Mouse (Mus musculus) hindbrain, postnatal 0 days (tissue): ENCODE data around the gene Nedd4. TPM values are rescaled to one million over a fixed set of nuclear protein-coding genes. Genes with fewer than 3 reads are reported as not detected.

ENCODE experiments used
- ATAC-seq: fragments of 200-750 bp; cut with Nextera tagmentation; 2 replicates; pipeline ENCODE4 v1.8.0; 2017; ENCODE audit warnings: mild to moderate bottlenecking, moderate TSS enrichment, moderate library complexity
- DNase-seq: peaks from one replicate; pipeline ENCODE4 v3.0.0-alpha.2; 2015; ENCODE audit warnings: low spot score
- H3K27ac ChIP-seq: fragments of 300-500 bp; sonication (generic); 2 replicates; pipeline ENCODE4 v1.5.1; 2014; ENCODE audit warnings: mild to moderate bottlenecking
- H3K27me3 ChIP-seq: fragments of 300-500 bp; sonication (generic); 2 replicates; pipeline ENCODE4 v1.6.1; 2014; ENCODE audit warnings: low read length, mixed read lengths; ENCODE audit not compliant: insufficient read depth
- H3K36me3 ChIP-seq: fragments of 300-500 bp; sonication (generic); 2 replicates; pipeline ENCODE4 v1.6.1; 2014; ENCODE audit warnings: low read length, mixed read lengths; ENCODE audit not compliant: insufficient read depth
- H3K4me1 ChIP-seq: fragments of 300-500 bp; sonication (generic); 2 replicates; pipeline ENCODE4 v1.6.1; 2014; ENCODE audit warnings: antibody characterized with exemption, low read length, mixed read lengths; ENCODE audit not compliant: insufficient read depth
- H3K4me2 ChIP-seq: fragments of 300-500 bp; sonication (generic); 2 replicates; pipeline ENCODE4 v1.6.1; 2014; ENCODE audit warnings: low read depth, mild to moderate bottlenecking, low read length, moderate library complexity, mixed read lengths
- H3K4me3 ChIP-seq: fragments of 300-500 bp; sonication (generic); 2 replicates; pipeline ENCODE4 v1.5.1; 2014; ENCODE audit warnings: low read length
- H3K9ac ChIP-seq: fragments of 300-500 bp; sonication (generic); replicated peaks from 2 replicates; pipeline ENCODE4 v1.6.1; 2014; ENCODE audit warnings: mild to moderate bottlenecking, low read length, moderate library complexity, mixed read lengths
- H3K9me3 ChIP-seq: fragments of 300-500 bp; sonication (generic); 2 replicates; pipeline ENCODE4 v1.6.1; 2016; ENCODE audit warnings: low read length, mixed read lengths
- CTCF ChIP-seq: IDR thresholded peaks from 2 replicates; pipeline ENCODE4 v1.5.1; 2016; ENCODE audit warnings: antibody characterized with exemption, control low read depth, low read depth
- WGBS: fragments of 180-500 bp; shearing (Covaris S2); extraction: QIAGEN DNeasy Blood & Tissue Kit; methylation state at CpG from one replicate; pipeline ENCODE4 v1.1.7; 2014; 5-methylcytosine and 5-hydroxymethylcytosine counted together
- polyA plus RNA-seq: library from polyadenylated mRNA; unstranded; fragments of >200 nt; fragmentation: Nextera tagmentation; extraction: Ambion mirVana; gene quantifications from 2 replicates; pipeline ENCODE4 v1.2.1, GENCODE M21; 2015
- total RNA-seq: library from RNA; depleted of rRNA; stranded (reverse); fragments of >200 nt; gene quantifications from 2 replicates; pipeline ENCODE4 v1.2.3, GENCODE M21; 2014; rRNA removed

Gene Nedd4
- total and polyA plus RNA-seq, 2 experiments from 2014 or later = 356 to 393 TPM

GRCm38 (mm10) chr9:72791213-72791582, 129.1 kb downstream of the Nedd4 start:
- Histone ChIP-seq H3K27ac (no peak overlapping the region), H3K4me2 (peak overlapping the region; percentile 33; the same call in 1 of the 2 replicates), H3K9me3 (no peaks in the 10 kb centered on the region), H3K27me3 (no peaks in the 10 kb centered on the region), H3K4me3 (no peak overlapping the region), H3K36me3 (no peaks in the 10 kb centered on the region), H3K4me1 (no peaks in the 10 kb centered on the region), H3K9ac (no peak overlapping the region)
- no peak for ATAC-seq
- no peak for DNase-seq
- WGBS = 39% methylated on average over 10 of the region's 10 CpGs
- TF ChIP-seq CTCF = no peak

GRCm38 (mm10) chr9:72791681-72792080, 129.5 kb downstream of the Nedd4 start:
- Histone ChIP-seq H3K4me2 (peak overlapping the region; percentile 33), H3K9ac (no peak overlapping the region), H3K36me3 (no peaks in the 10 kb centered on the region), H3K4me1 (no peaks in the 10 kb centered on the region), H3K27ac (no peak overlapping the region), H3K9me3 (no peaks in the 10 kb centered on the region), H3K27me3 (no peaks in the 10 kb centered on the region), H3K4me3 (no peak overlapping the region)
- TF ChIP-seq CTCF = no peak
- ATAC-seq (no peak), DNase-seq (peak; percentile 47)
- WGBS = 12% methylated on average over 6 of the region's 6 CpGs

- WGBS = 89% methylated on average over 3 of the region's 3 CpGs
- Histone ChIP-seq H3K9ac (no peak overlapping the region), H3K36me3 (no peaks in the 10 kb centered on the region), H3K4me2 (no peak overlapping the region), H3K27ac (no peak overlapping the region), H3K9me3 (no peaks in the 10 kb centered on the region), H3K27me3 (no peaks in the 10 kb centered on the region), H3K4me3 (no peak overlapping the region), H3K4me1 (no peaks in the 10 kb centered on the region)
- TF ChIP-seq CTCF = no peak
- no peak for ATAC-seq
- no peak for DNase-seq
Observed at GRCm38 (mm10) chr9:72795243-72795642, 133.1 kb downstream of the Nedd4 start.

GRCm38 (mm10) chr9:72797136-72797621, 135.0 kb downstream of the Nedd4 start:
- Histone ChIP-seq H3K9ac (no peak overlapping the region), H3K4me3 (no peak overlapping the region), H3K36me3 (no peaks in the 10 kb centered on the region), H3K4me1 (no peaks in the 10 kb centered on the region), H3K9me3 (no peaks in the 10 kb centered on the region), H3K27me3 (no peaks in the 10 kb centered on the region), H3K27ac (no peak overlapping the region), H3K4me2 (no peak overlapping the region)
- DNase-seq = no peak
- ATAC-seq = no peak
- 54% methylated on average over 9 of the region's 9 CpGs for WGBS
- TF ChIP-seq CTCF = no peak

Other genes starting within 250 kb of the Nedd4 start
- 2.8 and 3.0 TPM in 2 replicates for gene Mns1, start 224.3 kb upstream of the Nedd4 start, total RNA-seq
- gene Mns1, start 224.3 kb upstream of the Nedd4 start, polyA plus RNA-seq = 8.1 and 9.5 TPM in 2 replicates
- gene Tex9, start 170.1 kb upstream of the Nedd4 start, total RNA-seq = 13.7 and 16.8 TPM in 2 replicates
- gene Tex9, start 170.1 kb upstream of the Nedd4 start, polyA plus RNA-seq = 41.9 and 44.8 TPM in 2 replicates
- 33.4 and 35.2 TPM in 2 replicates for gene Rfx7, start 130.1 kb upstream of the Nedd4 start, total RNA-seq
- 11.9 and 12.5 TPM in 2 replicates for gene Rfx7, start 130.1 kb upstream of the Nedd4 start, polyA plus RNA-seq
- 1.4 and 4.4 TPM in 2 replicates for gene Prtg, start 144.5 kb downstream of the Nedd4 start, total RNA-seq
- 0.59 and 0.65 TPM in 2 replicates for gene Prtg, start 144.5 kb downstream of the Nedd4 start, polyA plus RNA-seq